Mouse (Mus musculus) E14TG2a.4 (cell line): Measurements from ENCODE around the gene Anks1b.

ENCODE experiments used
- CTCF ChIP-seq: conservative IDR thresholded peaks from 2 replicates; pipeline ENCODE4 v1.5.1; 2014; ENCODE audit warnings: low read length
- NANOG ChIP-seq: IDR thresholded peaks from 2 replicates; pipeline ENCODE4 v1.6.1; 2014; ENCODE audit warnings: borderline replicate concordance, low read length, mixed read lengths

GRCm38 (mm10) chr10:90196936-90197335 lies 323.6 kb downstream of the Anks1b start:
- TF ChIP-seq CTCF (no peak), NANOG (no peak)
